Mouse (Mus musculus) cerebellum, adult 8-10 months (tissue): ENCODE measurements around the gene Cenpv.
"Not testable (repeated sequence)": the region's sequence is repeated elsewhere in the genome, so short reads cannot be mapped to it uniquely, and the experiment has no call there.

Experiments used
- DNase-seq: peaks from one replicate; pipeline ENCODE4 v3.0.0; 2022

Gene Cenpv

DNA sequence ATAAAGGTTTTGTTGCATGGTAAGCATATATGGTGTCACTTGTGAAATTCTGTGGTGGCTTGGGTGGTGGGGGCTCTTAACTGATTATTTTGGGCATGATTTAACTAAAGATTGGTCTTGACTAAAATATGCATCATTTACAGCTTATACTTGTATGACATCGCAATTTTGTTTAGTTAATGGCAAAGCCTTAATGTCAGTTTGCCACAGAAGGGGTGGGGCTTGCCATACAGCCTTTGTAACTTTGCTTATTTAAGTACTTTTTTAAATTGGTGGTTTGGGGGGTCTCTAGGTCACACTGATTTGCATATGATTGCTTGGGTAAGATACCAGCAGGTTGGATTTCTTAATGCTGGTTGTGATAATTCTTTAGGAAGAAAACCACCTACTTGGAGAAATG, 14.1 kb upstream of the Cenpv start:
- no peak for DNase-seq

DNA sequence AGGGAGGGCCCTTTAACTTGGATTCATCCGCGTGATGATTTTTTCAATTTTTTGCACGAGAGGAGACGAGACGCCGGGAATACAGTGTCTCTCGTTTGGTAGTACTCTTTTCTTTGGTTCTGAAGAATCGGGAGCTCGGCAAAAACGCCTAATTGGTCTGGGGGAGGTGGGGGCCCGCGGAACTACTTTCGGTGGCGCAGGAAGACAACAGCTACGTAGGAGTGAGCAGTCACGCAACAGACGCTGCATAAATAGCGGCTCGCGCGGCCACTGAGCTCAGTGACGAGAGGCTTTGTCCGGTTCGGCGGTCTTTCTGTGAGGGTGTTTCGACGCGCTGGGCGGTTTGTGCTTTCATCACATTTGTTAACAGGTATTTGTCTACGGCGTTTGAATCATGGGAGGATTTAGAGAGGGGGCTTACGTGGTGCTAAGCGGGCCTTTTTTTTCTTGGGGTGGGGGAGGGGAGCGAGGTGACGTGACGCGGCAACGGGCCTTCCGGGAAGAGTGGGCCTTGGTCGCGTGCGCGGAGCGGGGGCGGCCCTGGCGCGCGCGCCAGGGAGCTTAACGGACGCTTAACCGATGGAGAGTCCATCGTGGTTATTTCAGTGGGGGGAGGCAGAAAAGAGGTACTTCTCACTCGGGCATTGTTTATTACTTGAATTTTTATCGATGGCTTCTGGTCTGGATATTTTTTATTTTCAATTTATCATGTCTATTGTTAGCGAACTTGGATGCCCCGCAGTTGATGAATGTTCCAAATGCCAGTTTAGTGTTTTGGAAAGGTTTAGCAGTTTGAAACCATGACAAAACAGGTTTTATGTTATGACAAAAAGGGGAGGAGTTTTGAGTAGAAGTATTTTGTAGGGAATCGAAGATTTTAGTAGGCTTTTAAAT, 12.4 kb upstream of the Cenpv start:
- DNase-seq: peak; percentile 93

- peak; percentile 98 for DNase-seq
Observed at GRCm38 (mm10) chr11:62550727-62551225, 11.7 kb upstream of the Cenpv start, which contains the start of gene Ubb. Gene Ubb (plus strand): TSS chr11:62551171.

GRCm38 (mm10) chr11:62550227-62550685, 11.2 kb upstream of the Cenpv start:
- peak; percentile 47 for DNase-seq

- DNase-seq: peak; percentile 64
Observed at GRCm38 (mm10) chr11:62549782-62550181, 10.7 kb upstream of the Cenpv start.

- no peak for DNase-seq
Observed at GRCm38 (mm10) chr11:62543991-62544390, 4.9 kb upstream of the Cenpv start.

DNA sequence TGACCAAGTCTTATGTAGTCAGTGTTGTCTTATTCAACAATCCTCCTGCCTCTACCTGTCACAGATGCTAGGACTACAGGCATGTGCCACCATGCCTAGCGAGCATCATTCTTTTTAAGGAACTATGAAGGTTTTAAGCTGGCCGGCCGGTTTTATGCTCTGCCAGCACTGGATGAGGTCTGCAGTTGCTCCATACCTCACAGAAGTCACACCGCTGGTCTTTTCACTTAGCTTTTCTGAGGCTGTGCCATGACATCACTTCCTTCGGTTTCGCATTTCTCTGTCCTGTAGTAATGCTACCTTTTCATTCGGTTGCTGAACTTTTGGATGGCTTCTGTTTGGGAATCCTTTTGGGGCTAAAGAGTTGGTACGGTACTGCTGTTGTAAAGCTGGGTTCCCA, 2.5 kb upstream of the Cenpv start:
- DNase-seq: no peak

GRCm38 (mm10) chr11:62540969-62541368, 1.9 kb upstream of the Cenpv start:
- no peak for DNase-seq

GRCm38 (mm10) chr11:62540167-62540566, 1.1 kb upstream of the Cenpv start:
- DNase-seq: no peak

GRCm38 (mm10) chr11:62538321-62539088, 556 bp downstream of the Cenpv start:
- DNase-seq: peak; percentile 58

DNA sequence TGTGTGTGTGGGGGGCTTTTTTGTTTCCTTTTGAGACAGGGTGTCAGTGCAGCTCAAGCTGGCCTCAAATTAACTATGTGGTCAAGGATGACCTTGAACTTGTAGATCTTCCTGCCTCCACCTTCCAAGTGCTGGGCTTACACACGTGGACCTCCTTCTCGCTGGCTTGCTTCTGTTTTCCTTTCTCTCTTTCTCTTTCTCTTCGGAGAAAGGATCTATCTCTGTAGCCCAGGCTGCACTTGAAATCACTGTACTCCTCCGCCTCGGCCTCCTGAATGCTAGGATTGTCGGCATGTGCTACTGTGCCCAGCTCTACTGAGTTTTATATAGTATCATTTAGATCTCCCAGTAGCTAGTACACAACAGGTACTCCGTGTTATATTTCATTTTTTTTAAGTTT, 1.5 kb downstream of the Cenpv start:
- DNase-seq: no peak

GRCm38 (mm10) chr11:62537089-62537488, 2.0 kb downstream of the Cenpv start:
- DNase-seq: no peak

DNA sequence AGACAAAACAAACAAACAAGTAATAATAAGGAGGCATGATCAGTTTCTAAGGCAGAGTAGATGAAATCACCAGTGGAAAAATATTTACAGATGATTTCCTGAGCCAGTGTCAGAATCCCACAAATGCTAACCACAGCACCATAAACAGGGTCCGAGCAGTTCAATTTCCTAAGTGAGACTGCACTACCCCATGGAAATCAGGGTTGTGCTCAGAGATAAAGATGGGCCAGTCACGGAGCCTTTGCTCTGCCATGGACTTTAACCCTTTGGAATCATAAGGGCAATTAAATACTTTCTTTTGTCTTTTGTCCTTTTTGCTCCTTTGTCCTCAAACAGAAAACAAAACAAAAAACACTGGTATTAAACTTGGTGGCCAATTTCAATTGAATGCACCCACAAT, 16.8 kb downstream of the Cenpv start:
- DNase-seq: no peak

DNA sequence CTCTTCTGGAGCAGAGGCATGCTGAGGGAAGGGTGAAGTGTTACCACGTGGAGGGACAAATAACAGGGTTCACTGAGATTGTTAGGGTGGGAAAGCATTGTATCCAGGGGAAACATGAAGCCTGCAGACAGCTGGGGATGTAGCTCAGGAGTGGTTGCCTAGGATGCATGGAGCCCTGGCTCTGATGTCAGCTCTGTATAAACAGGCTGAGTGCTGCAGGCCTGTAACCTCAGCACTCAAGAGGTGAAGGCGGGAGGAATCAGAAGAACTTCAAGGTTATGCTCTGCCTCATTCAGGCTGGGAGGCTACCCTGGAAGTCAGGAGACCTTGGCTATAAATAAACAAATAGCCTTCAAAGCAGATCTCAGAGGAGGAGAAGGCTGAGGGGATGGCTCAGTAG, 20.1 kb downstream of the Cenpv start:
- DNase-seq: no peak

DNA sequence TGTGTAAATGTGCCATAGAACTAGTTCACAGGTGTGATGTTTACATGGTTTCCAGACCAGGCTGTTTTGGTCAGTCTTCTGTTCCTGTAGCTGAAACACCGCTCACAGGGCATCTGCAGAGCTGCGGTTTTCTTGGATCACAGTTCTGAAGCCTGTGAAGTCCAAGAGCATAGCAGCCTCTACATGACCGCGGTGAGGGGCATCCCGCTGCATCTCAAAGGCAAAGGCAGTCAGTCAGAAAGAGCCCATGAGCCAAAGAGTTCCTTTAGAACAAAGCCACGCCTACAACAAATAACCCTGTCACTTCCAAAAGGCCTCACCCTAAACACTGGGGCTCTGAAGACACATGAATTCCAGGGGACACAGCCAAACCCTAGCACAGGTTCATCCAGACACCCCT, 25.8 kb downstream of the Cenpv start:
- no peak for DNase-seq

DNA sequence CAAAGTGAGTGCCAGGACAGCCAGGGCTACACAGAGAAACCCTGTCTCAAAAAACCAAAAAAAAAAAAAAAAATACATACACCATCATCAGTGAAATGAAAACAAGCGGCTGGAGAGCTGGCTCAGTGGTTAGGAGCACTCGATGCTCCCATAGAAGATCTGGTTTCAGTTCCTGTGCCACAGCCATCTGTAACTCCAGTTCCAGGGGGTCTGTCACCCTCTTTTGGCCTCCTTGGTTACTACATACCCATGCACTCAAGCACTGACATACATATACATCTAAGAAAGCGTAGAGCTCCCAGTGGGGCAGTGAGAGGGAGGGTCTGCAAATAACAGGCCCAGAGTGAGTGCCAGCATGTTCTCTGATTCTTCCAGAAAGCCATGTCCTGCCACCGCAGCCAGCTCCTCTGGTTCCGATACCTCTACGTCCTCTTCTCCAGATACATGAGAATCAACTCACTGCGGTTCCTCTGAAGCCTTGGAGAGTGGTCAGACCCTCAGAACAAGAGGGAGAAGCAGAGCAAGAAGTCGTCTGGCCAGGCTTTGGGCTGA, 26.5 kb downstream of the Cenpv start:
- DNase-seq: no peak

DNA sequence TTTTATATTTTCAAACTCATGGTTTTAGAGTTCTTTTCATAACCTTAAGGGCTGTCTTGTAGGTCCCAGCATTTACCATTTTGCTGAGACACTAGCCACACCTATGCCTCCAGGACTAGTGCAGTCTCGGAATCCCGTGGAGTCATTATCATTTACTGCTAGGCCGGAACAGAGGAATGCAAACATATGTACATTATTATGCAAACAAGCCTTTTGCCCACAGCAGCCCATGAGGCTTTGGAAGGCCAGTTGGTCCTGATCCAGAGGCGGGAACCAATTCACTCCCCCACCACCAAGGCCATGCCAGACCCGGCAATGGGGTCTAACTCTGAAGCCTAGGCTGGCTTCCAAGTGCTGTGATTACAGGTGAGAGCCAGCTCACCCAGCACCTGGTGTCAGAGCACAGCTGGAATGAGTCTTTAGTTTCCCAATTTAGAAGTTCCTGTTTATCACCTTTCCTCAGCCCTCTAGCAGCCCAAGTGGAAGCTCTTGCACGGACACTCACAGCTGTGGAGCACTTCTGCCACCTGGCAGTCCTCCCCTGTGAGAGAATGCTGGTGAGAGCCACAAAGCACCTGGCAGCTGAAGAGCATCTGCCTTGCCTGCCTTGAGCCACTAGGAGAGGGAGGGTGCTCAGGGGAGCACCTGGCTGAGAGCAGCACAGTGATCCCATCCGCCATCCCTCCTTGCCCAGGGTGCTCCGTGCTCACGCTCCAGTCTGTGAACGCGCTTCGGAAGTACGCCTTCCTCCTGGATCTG, 27.4 kb downstream of the Cenpv start:
- no peak for DNase-seq

DNA sequence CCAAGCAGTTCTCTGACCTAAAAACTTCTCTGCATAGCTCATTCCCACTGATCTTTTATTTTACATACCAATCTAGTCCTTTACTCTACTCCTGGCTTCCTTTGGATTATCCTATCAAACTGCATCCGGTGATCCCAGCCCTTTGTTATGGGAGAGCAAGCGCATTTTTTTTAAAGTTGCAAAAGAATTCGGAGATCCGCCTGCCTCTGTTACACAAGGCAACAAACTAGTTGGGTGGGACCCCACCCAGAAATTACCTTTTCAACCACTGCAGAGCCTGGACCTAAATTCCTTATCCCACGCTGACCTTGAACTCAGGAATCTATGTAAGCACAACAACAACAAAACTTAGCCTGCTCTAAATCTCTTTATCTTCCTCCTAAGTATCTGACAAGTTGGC, 28.1 kb downstream of the Cenpv start:
- no peak for DNase-seq

- DNase-seq: no peak
Observed at GRCm38 (mm10) chr11:62509571-62509970, 29.5 kb downstream of the Cenpv start.

- not testable (repeated sequence) for DNase-seq
Observed at GRCm38 (mm10) chr11:62508816-62509215, 30.2 kb downstream of the Cenpv start.

DNA sequence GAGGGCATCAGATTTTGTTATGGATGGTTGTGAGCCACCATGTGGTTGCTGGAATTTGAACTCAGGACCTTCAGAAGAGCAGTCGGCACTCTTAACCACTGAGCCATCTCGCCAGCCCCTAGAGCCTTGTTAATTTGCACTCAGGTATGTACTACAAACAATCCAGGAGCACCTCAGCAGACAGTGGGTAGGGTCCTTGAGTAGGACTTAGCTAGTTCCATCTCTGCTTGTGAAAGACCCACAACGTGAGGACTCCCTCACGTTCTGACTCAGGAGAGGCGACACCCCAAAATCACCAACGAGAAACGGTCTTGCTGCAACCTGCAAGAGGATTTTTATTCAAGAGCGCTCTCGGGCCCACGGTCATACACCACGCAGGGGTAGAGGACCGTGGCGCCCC, 30.7 kb downstream of the Cenpv start:
- not testable (repeated sequence) for DNase-seq

DNA sequence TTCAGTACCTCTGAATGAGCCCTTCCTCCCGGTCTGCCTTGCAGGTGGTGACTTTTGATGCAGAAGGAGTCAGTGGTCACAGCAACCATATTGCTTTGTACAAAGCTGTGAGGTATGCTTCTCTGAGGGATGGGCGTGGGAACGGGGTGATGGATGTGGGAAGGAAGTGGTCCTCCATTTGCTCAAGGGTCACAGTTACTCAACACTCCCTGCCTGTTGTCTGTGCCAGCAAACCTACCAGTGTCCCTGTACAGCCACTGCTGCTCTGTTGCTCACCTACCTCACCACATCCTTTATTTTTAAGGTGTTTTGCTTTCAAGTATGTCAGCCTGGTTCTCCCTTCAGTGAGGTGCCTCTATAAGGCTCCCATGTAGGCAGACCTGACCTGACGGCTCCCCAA, 31.4 kb downstream of the Cenpv start:
- DNase-seq: no peak

- DNase-seq: no peak
Observed at GRCm38 (mm10) chr11:62500529-62500928, 38.5 kb downstream of the Cenpv start.
